Mouse (Mus musculus): ENCODE data around the gene Heatr5a. TPM values are rescaled to one million over a fixed set of nuclear protein-coding genes. Genes with fewer than 3 reads are reported as not detected.
A peak's percentile ranks its signal among the peaks of the same experiment; 100 is the strongest.

Gene Heatr5a
- polyA plus RNA-seq, 1 experiment: 13.4 TPM

GRCm38 (mm10) chr12:51952309-51952708, 18.8 kb downstream of the Heatr5a start:
- 51% methylated on average over 10 of the region's 10 CpGs for WGBS

GRCm38 (mm10) chr12:51947498-51947945, 23.6 kb downstream of the Heatr5a start:
- Histone ChIP-seq H3K27me3 (replicated peaks; ENCODE audit: control insufficient read depth, insufficient read depth, low read length) (no peaks in the 10 kb centered on the region), H3K4me3 (ENCODE audit: insufficient read depth, low read depth, low read length) (no peak overlapping the region), H3K27ac (ENCODE audit: insufficient read depth, low read depth, low read length) (no peak overlapping the region), H3K4me1 (ENCODE audit: control insufficient read depth, insufficient read depth, low read length) (no peaks in the 10 kb centered on the region), H3K36me3 (ENCODE audit: control insufficient read depth, insufficient read depth, low read length) (peaks cover 6% of the 10 kb centered on the region)
- DNase-seq: peak; percentile 24
- WGBS: 66% methylated on average over 10 of the region's 10 CpGs
- TF ChIP-seq CTCF (conservative IDR thresholded peaks at IDR 0.05; ENCODE audit: insufficient read depth, insufficient read length, low read depth, low read length): peak; percentile 49; the same call in 1 of the 2 replicates
- no peak for TF ChIP-seq POLR2A (IDR thresholded peaks at IDR 0.05; ENCODE audit: low read depth, low read length)

More at GRCm38 (mm10) chr12:51952309-51952708, 18.8 kb downstream of the Heatr5a start:
- Histone ChIP-seq H3K27me3 (replicated peaks; ENCODE audit: control insufficient read depth, insufficient read depth, low read length) (no peaks in the 10 kb centered on the region), H3K4me1 (ENCODE audit: control insufficient read depth, insufficient read depth, low read length) (no peaks in the 10 kb centered on the region), H3K27ac (ENCODE audit: insufficient read depth, low read depth, low read length) (no peak overlapping the region), H3K36me3 (ENCODE audit: control insufficient read depth, insufficient read depth, low read length) (peaks cover 8% of the 10 kb centered on the region), H3K4me3 (ENCODE audit: insufficient read depth, low read depth, low read length) (no peak overlapping the region)
- TF ChIP-seq POLR2A (IDR thresholded peaks at IDR 0.05; ENCODE audit: low read depth, low read length): no peak
- TF ChIP-seq CTCF (conservative IDR thresholded peaks at IDR 0.05; ENCODE audit: insufficient read depth, insufficient read length, low read depth, low read length): no peak
- no peak for DNase-seq

- DNase-seq: no peak
- WGBS: 96% methylated on average over 9 of the region's 9 CpGs
- TF ChIP-seq POLR2A (IDR thresholded peaks at IDR 0.05; ENCODE audit: low read depth, low read length) (no peak), CTCF (conservative IDR thresholded peaks at IDR 0.05; ENCODE audit: insufficient read depth, insufficient read length, low read depth, low read length) (no peak)
- Histone ChIP-seq H3K27me3 (replicated peaks; ENCODE audit: control insufficient read depth, insufficient read depth, low read length) (no peaks in the 10 kb centered on the region), H3K4me1 (ENCODE audit: control insufficient read depth, insufficient read depth, low read length) (no peaks in the 10 kb centered on the region), H3K36me3 (ENCODE audit: control insufficient read depth, insufficient read depth, low read length) (peaks cover 6% of the 10 kb centered on the region), H3K27ac (ENCODE audit: insufficient read depth, low read depth, low read length) (no peak overlapping the region), H3K4me3 (ENCODE audit: insufficient read depth, low read depth, low read length) (no peak overlapping the region)
Observed at GRCm38 (mm10) chr12:51945331-51945730, 25.8 kb downstream of the Heatr5a start.

- no peak for TF ChIP-seq POLR2A (IDR thresholded peaks at IDR 0.05; ENCODE audit: low read depth, low read length)
- no peak for TF ChIP-seq CTCF (conservative IDR thresholded peaks at IDR 0.05; ENCODE audit: insufficient read depth, insufficient read length, low read depth, low read length)
- H3K36me3 ChIP-seq (ENCODE audit: control insufficient read depth, insufficient read depth, low read length): peaks cover 3% of the 10 kb centered on the region
- H3K4me1 ChIP-seq (ENCODE audit: control insufficient read depth, insufficient read depth, low read length): no peaks in the 10 kb centered on the region
- no peaks in the 10 kb centered on the region for H3K27me3 ChIP-seq (replicated peaks; ENCODE audit: control insufficient read depth, insufficient read depth, low read length)
- H3K4me3 ChIP-seq (ENCODE audit: insufficient read depth, low read depth, low read length): no peak overlapping the region
- H3K27ac ChIP-seq (ENCODE audit: insufficient read depth, low read depth, low read length): no peak overlapping the region
- DNase-seq: no peak
- 83% methylated on average over 4 of the region's 4 CpGs for WGBS
Observed at GRCm38 (mm10) chr12:51939848-51940247, 31.3 kb downstream of the Heatr5a start.

- Histone ChIP-seq H3K27me3 (replicated peaks; ENCODE audit: control insufficient read depth, insufficient read depth, low read length) (no peaks in the 10 kb centered on the region), H3K4me3 (ENCODE audit: insufficient read depth, low read depth, low read length) (no peak overlapping the region), H3K4me1 (ENCODE audit: control insufficient read depth, insufficient read depth, low read length) (no peaks in the 10 kb centered on the region), H3K27ac (ENCODE audit: insufficient read depth, low read depth, low read length) (no peak overlapping the region), H3K36me3 (ENCODE audit: control insufficient read depth, insufficient read depth, low read length) (peaks cover 3% of the 10 kb centered on the region)
- peak; percentile 3 for DNase-seq
- TF ChIP-seq POLR2A (IDR thresholded peaks at IDR 0.05; ENCODE audit: low read depth, low read length) (no peak), CTCF (conservative IDR thresholded peaks at IDR 0.05; ENCODE audit: insufficient read depth, insufficient read length, low read depth, low read length) (no peak)
- WGBS: 70% methylated on average over 6 of the region's 6 CpGs
Observed at GRCm38 (mm10) chr12:51937938-51938337, 33.2 kb downstream of the Heatr5a start.

GRCm38 (mm10) chr12:51929630-51930029, 41.5 kb downstream of the Heatr5a start:
- 84% methylated on average over 2 of the region's 2 CpGs for WGBS
- no peak overlapping the region for H3K4me3 ChIP-seq (ENCODE audit: insufficient read depth, low read depth, low read length)
- DNase-seq: no peak
- no peak overlapping the region for H3K27ac ChIP-seq (ENCODE audit: insufficient read depth, low read depth, low read length)
- TF ChIP-seq CTCF (conservative IDR thresholded peaks at IDR 0.05; ENCODE audit: insufficient read depth, insufficient read length, low read depth, low read length) (no peak), POLR2A (IDR thresholded peaks at IDR 0.05; ENCODE audit: low read depth, low read length) (no peak)
- H3K4me1 ChIP-seq (ENCODE audit: control insufficient read depth, insufficient read depth, low read length): no peaks in the 10 kb centered on the region
- H3K36me3 ChIP-seq (ENCODE audit: control insufficient read depth, insufficient read depth, low read length): no peaks in the 10 kb centered on the region
- H3K27me3 ChIP-seq (replicated peaks; ENCODE audit: control insufficient read depth, insufficient read depth, low read length): no peaks in the 10 kb centered on the region

GRCm38 (mm10) chr12:51917191-51917590, 53.9 kb downstream of the Heatr5a start:
- 90% methylated on average over 2 of the region's 2 CpGs for WGBS
- DNase-seq: no peak
- Histone ChIP-seq H3K4me3 (ENCODE audit: insufficient read depth, low read depth, low read length) (no peak overlapping the region), H3K27ac (ENCODE audit: insufficient read depth, low read depth, low read length) (no peak overlapping the region), H3K36me3 (ENCODE audit: control insufficient read depth, insufficient read depth, low read length) (peaks cover 3% of the 10 kb centered on the region; the same call in 1 of the 2 replicates), H3K4me1 (ENCODE audit: control insufficient read depth, insufficient read depth, low read length) (no peaks in the 10 kb centered on the region), H3K27me3 (replicated peaks; ENCODE audit: control insufficient read depth, insufficient read depth, low read length) (no peaks in the 10 kb centered on the region)
- no peak for TF ChIP-seq POLR2A (IDR thresholded peaks at IDR 0.05; ENCODE audit: low read depth, low read length)
- no peak for TF ChIP-seq CTCF (conservative IDR thresholded peaks at IDR 0.05; ENCODE audit: insufficient read depth, insufficient read length, low read depth, low read length)

Data from kidney, adult 2 months (tissue).